Mouse (Mus musculus) liver, adult (tissue): Measurements from ENCODE around the gene Plppr1.

Experiments used
- GATA4 ChIP-seq: IDR thresholded peaks from 2 replicates; pipeline ENCODE4 v1.6.1; 2014; ENCODE audit warnings: mild to moderate bottlenecking, low read length; ENCODE audit not compliant: insufficient replicate concordance

Gene Plppr1

GRCm38 (mm10) chr4:49178891-49179290 lies 119.8 kb downstream of the Plppr1 start:
- no peak for TF ChIP-seq GATA4

- TF ChIP-seq GATA4, result peak; percentile 80; the same call in 1 of the 2 replicates
These were observed 120.6 kb downstream of the Plppr1 start for GRCm38 (mm10) chr4:49179471-49180181.

- no peak for TF ChIP-seq GATA4
These were observed 131.0 kb downstream of the Plppr1 start for GRCm38 (mm10) chr4:49189991-49190526.

- TF ChIP-seq GATA4, result no peak
These were observed 138.2 kb downstream of the Plppr1 start for GRCm38 (mm10) chr4:49197125-49197747.

- no peak for TF ChIP-seq GATA4
These were observed 151.4 kb downstream of the Plppr1 start for GRCm38 (mm10) chr4:49210457-49210856.

GRCm38 (mm10) chr4:49211582-49211981 lies 152.5 kb downstream of the Plppr1 start:
- TF ChIP-seq GATA4, result no peak

- TF ChIP-seq GATA4, result no peak
These were observed 153.8 kb downstream of the Plppr1 start for GRCm38 (mm10) chr4:49212616-49213544.

- no peak for TF ChIP-seq GATA4
These were observed 155.3 kb downstream of the Plppr1 start for GRCm38 (mm10) chr4:49214341-49214740.

GRCm38 (mm10) chr4:49223501-49223900 lies 164.4 kb downstream of the Plppr1 start:
- TF ChIP-seq GATA4, result no peak

- no peak for TF ChIP-seq GATA4
These were observed 165.9 kb downstream of the Plppr1 start for GRCm38 (mm10) chr4:49225021-49225420.

- TF ChIP-seq GATA4, result no peak
These were observed 173.3 kb downstream of the Plppr1 start for GRCm38 (mm10) chr4:49232206-49233031.

GRCm38 (mm10) chr4:49233032-49233406 lies 173.9 kb downstream of the Plppr1 start:
- TF ChIP-seq GATA4, result no peak

- TF ChIP-seq GATA4, result no peak
These were observed 179.0 kb downstream of the Plppr1 start for GRCm38 (mm10) chr4:49238111-49238510.

GRCm38 (mm10) chr4:49239451-49239850 lies 180.4 kb downstream of the Plppr1 start:
- TF ChIP-seq GATA4, result no peak
